Mouse (Mus musculus) brain, embryonic 14.5 days (tissue): ENCODE results near the gene Ltbp3.

Experiments used
- CTCF ChIP-seq: fragments of 200-500 bp; IDR thresholded peaks from 2 replicates; pipeline ENCODE4 v1.5.1; 2012; ENCODE audit warnings: inconsistent platforms, mild to moderate bottlenecking, moderate library complexity, borderline replicate concordance; ENCODE audit not compliant: insufficient read depth, insufficient read length; ENCODE audit errors: extremely low read depth
- POLR2A ChIP-seq: fragments of 200-500 bp; IDR thresholded peaks from 2 replicates; pipeline ENCODE4 v1.6.1; 2012; ENCODE audit warnings: mild to moderate bottlenecking, inconsistent platforms, borderline replicate concordance; ENCODE audit not compliant: poor library complexity, insufficient read depth, insufficient read length, severe bottlenecking; ENCODE audit errors: extremely low read depth

- TF ChIP-seq CTCF (no peak), POLR2A (no peak)
Measured at GRCm38 (mm10) chr19:5763163-5763562, 22.5 kb downstream of the Ltbp3 start.
